Mouse (Mus musculus) liver, embryonic 13.5 days (tissue): ENCODE measurements around the gene Emc7. TPM values are rescaled to one million over a fixed set of nuclear protein-coding genes. Genes with fewer than 3 reads are reported as not detected.

Source experiments
- ATAC-seq: fragments of 200-750 bp; cut with Nextera tagmentation; 2 replicates; pipeline ENCODE4 v1.8.0; 2017; ENCODE audit warnings: low read depth, mild to moderate bottlenecking, moderate number of reproducible peaks, moderate library complexity
- DNase-seq: peaks from one replicate; pipeline ENCODE4 v3.0.0; 2022
- H3K27ac ChIP-seq: fragments of 300-500 bp; sonication (generic); 2 replicates; pipeline ENCODE4 v1.5.1; 2015; ENCODE audit warnings: moderate library complexity, mild to moderate bottlenecking, inconsistent platforms
- H3K27me3 ChIP-seq: fragments of 300-500 bp; sonication (generic); 2 replicates; pipeline ENCODE4 v1.6.1; 2015; ENCODE audit warnings: mild to moderate bottlenecking, inconsistent platforms
- H3K36me3 ChIP-seq: fragments of 300-500 bp; sonication (generic); 2 replicates; pipeline ENCODE4 v1.6.1; 2015; ENCODE audit warnings: mild to moderate bottlenecking, inconsistent platforms
- H3K4me1 ChIP-seq: fragments of 300-500 bp; sonication (generic); replicated peaks from 2 replicates; pipeline ENCODE4 v1.6.1; 2015; ENCODE audit warnings: inconsistent platforms
- H3K4me2 ChIP-seq: fragments of 300-500 bp; sonication (generic); 2 replicates; pipeline ENCODE4 v1.6.1; 2015; ENCODE audit warnings: inconsistent platforms, mild to moderate bottlenecking, moderate library complexity
- H3K4me3 ChIP-seq: fragments of 300-500 bp; sonication (generic); replicated peaks from 2 replicates; pipeline ENCODE4 v1.5.1; 2015; ENCODE audit warnings: mild to moderate bottlenecking, inconsistent platforms
- H3K9ac ChIP-seq: fragments of 300-500 bp; sonication (generic); 2 replicates; pipeline ENCODE4 v1.6.1; 2015; ENCODE audit warnings: mild to moderate bottlenecking, inconsistent platforms
- H3K9me3 ChIP-seq: fragments of 300-500 bp; sonication (generic); replicated peaks from 2 replicates; pipeline ENCODE4 v1.6.1; 2016; ENCODE audit warnings: inconsistent platforms
- WGBS: fragments of 180-500 bp; shearing (Covaris S2); methylation state at CpG from one replicate; pipeline ENCODE4 v1.1.7; 2015; ENCODE audit not compliant: insufficient replicate concordance; 5-methylcytosine and 5-hydroxymethylcytosine counted together
- polyA plus RNA-seq: library from polyadenylated mRNA; unstranded; fragments of >200 nt; fragmentation: Nextera tagmentation; extraction: Ambion mirVana; gene quantifications from 2 replicates; pipeline ENCODE4 v1.2.1, GENCODE M21; 2015

Gene Emc7
- polyA plus RNA-seq, 1 experiment from 2014 or later, result 16.0 TPM

- Histone ChIP-seq H3K4me2 (no peak overlapping the region), H3K27ac (no peak overlapping the region), H3K9ac (no peak overlapping the region), H3K36me3 (no peaks in the 10 kb centered on the region), H3K27me3 (no peaks in the 10 kb centered on the region), H3K4me1 (peaks cover 45% of the 10 kb centered on the region), H3K4me3 (no peak overlapping the region), H3K9me3 (no peaks in the 10 kb centered on the region)
- ATAC-seq, result no peak
- WGBS, result 79% methylated on average over 7 of the region's 7 CpGs
- no peak for DNase-seq
Measured at GRCm38 (mm10) chr2:112497851-112498250, 43.1 kb downstream of the Emc7 start.

- Histone ChIP-seq H3K9me3 (no peaks in the 10 kb centered on the region), H3K4me2 (no peak overlapping the region), H3K9ac (no peak overlapping the region), H3K36me3 (no peaks in the 10 kb centered on the region), H3K27me3 (no peaks in the 10 kb centered on the region), H3K4me3 (no peak overlapping the region), H3K27ac (no peak overlapping the region), H3K4me1 (peaks cover 33% of the 10 kb centered on the region)
- WGBS, result 11% methylated on average over 6 of the region's 6 CpGs
- DNase-seq (peak; percentile 60), ATAC-seq (peak; percentile 93)
Measured at GRCm38 (mm10) chr2:112501209-112501608, 46.4 kb downstream of the Emc7 start.

- DNase-seq, result no peak
- Histone ChIP-seq H3K4me2 (no peak overlapping the region), H3K9me3 (no peaks in the 10 kb centered on the region), H3K27ac (no peak overlapping the region), H3K9ac (no peak overlapping the region), H3K36me3 (no peaks in the 10 kb centered on the region), H3K4me3 (no peak overlapping the region), H3K27me3 (no peaks in the 10 kb centered on the region), H3K4me1 (peaks cover 35% of the 10 kb centered on the region)
- 82% methylated on average over 6 of the region's 6 CpGs for WGBS
- no peak for ATAC-seq
Measured at GRCm38 (mm10) chr2:112503978-112504377, 49.2 kb downstream of the Emc7 start.

- Histone ChIP-seq H3K27ac (no peak overlapping the region), H3K36me3 (no peaks in the 10 kb centered on the region), H3K4me2 (no peak overlapping the region), H3K27me3 (no peaks in the 10 kb centered on the region), H3K4me1 (peaks cover 40% of the 10 kb centered on the region), H3K9ac (no peak overlapping the region), H3K4me3 (no peak overlapping the region), H3K9me3 (no peaks in the 10 kb centered on the region)
- DNase-seq (no peak), ATAC-seq (no peak)
- 74% methylated on average over 5 of the region's 5 CpGs for whole genome bisulfite sequencing
Measured at GRCm38 (mm10) chr2:112506841-112507435, 52.1 kb downstream of the Emc7 start.

GRCm38 (mm10) chr2:112507444-112507843 is 52.6 kb downstream of the Emc7 start:
- Histone ChIP-seq H3K27ac (no peak overlapping the region), H3K36me3 (no peaks in the 10 kb centered on the region), H3K4me2 (no peak overlapping the region), H3K9me3 (no peaks in the 10 kb centered on the region), H3K4me3 (no peak overlapping the region), H3K9ac (no peak overlapping the region), H3K27me3 (no peaks in the 10 kb centered on the region), H3K4me1 (peaks cover 41% of the 10 kb centered on the region)
- no peak for ATAC-seq
- no peak for DNase-seq
- 76% methylated on average over 1 of the region's 1 CpGs for WGBS

GRCm38 (mm10) chr2:112510140-112510539 is 55.3 kb downstream of the Emc7 start:
- Histone ChIP-seq H3K27ac (no peak overlapping the region; the same call in 1 of the 2 replicates), H3K9me3 (no peaks in the 10 kb centered on the region), H3K4me1 (peaks cover 43% of the 10 kb centered on the region), H3K4me2 (peak overlapping the region; percentile 58), H3K9ac (peak overlapping the region; percentile 57), H3K36me3 (no peaks in the 10 kb centered on the region), H3K27me3 (no peaks in the 10 kb centered on the region), H3K4me3 (peak overlapping the region; percentile 25; the same call in 1 of the 2 replicates)
- DNase-seq (peak; percentile 47), ATAC-seq (peak; percentile 98)
- WGBS, result 19% methylated on average over 4 of the region's 4 CpGs

- no peaks in the 10 kb centered on the region for H3K27me3 ChIP-seq
- ATAC-seq (no peak), DNase-seq (no peak)
- no peak overlapping the region for H3K27ac ChIP-seq
- no peaks in the 10 kb centered on the region for H3K36me3 ChIP-seq
- H3K9me3 ChIP-seq, result no peaks in the 10 kb centered on the region
- H3K9ac ChIP-seq, result no peak overlapping the region
- H3K4me2 ChIP-seq, result no peak overlapping the region
- WGBS, result 73% methylated on average over 1 of the region's 1 CpGs
- peaks cover 39% of the 10 kb centered on the region for H3K4me1 ChIP-seq
- no peak overlapping the region for H3K4me3 ChIP-seq
Measured at GRCm38 (mm10) chr2:112513036-112513435, 58.2 kb downstream of the Emc7 start.

GRCm38 (mm10) chr2:112516728-112517127 is 61.9 kb downstream of the Emc7 start:
- Histone ChIP-seq H3K9me3 (no peaks in the 10 kb centered on the region), H3K4me3 (no peak overlapping the region), H3K4me1 (peaks cover 20% of the 10 kb centered on the region; the same call in 1 of the 2 replicates), H3K4me2 (no peak overlapping the region), H3K27me3 (no peaks in the 10 kb centered on the region), H3K27ac (no peak overlapping the region), H3K36me3 (0 out of 2 replicates have a peak, but pooled peaks cover 2% of the 10 kb centered on the region), H3K9ac (no peak overlapping the region)
- 66% methylated on average over 3 of the region's 3 CpGs for WGBS
- no peak for ATAC-seq
- no peak for DNase-seq

- H3K4me3 ChIP-seq, result no peak overlapping the region
- no peaks in the 10 kb centered on the region for H3K9me3 ChIP-seq
- no peak overlapping the region for H3K9ac ChIP-seq
- H3K36me3 ChIP-seq, result 0 out of 2 replicates have a peak, but pooled peaks cover 2% of the 10 kb centered on the region
- H3K4me1 ChIP-seq, result peaks cover 17% of the 10 kb centered on the region; the same call in 1 of the 2 replicates
- ATAC-seq, result no peak
- no peak overlapping the region for H3K27ac ChIP-seq
- DNase-seq, result no peak
- no peaks in the 10 kb centered on the region for H3K27me3 ChIP-seq
- H3K4me2 ChIP-seq, result no peak overlapping the region
- WGBS, result 57% methylated on average over 3 of the region's 3 CpGs
Measured at GRCm38 (mm10) chr2:112517218-112517617, 62.4 kb downstream of the Emc7 start.

GRCm38 (mm10) chr2:112518541-112518940 is 63.7 kb downstream of the Emc7 start:
- 0 out of 2 replicates have a peak, but pooled peaks cover 2% of the 10 kb centered on the region for H3K36me3 ChIP-seq
- no peak for DNase-seq
- H3K9me3 ChIP-seq, result no peaks in the 10 kb centered on the region
- no peak overlapping the region for H3K4me3 ChIP-seq
- H3K27me3 ChIP-seq, result no peaks in the 10 kb centered on the region
- ATAC-seq, result no peak
- no peak overlapping the region for H3K9ac ChIP-seq
- H3K4me1 ChIP-seq, result peaks cover 10% of the 10 kb centered on the region; the same call in 1 of the 2 replicates
- H3K27ac ChIP-seq, result no peak overlapping the region
- no peak overlapping the region for H3K4me2 ChIP-seq

- 0 out of 2 replicates have a peak, but pooled peaks cover 2% of the 10 kb centered on the region for H3K36me3 ChIP-seq
- DNase-seq (no peak), ATAC-seq (peak; percentile 31; the same call in 1 of the 2 replicates)
- H3K27me3 ChIP-seq, result no peaks in the 10 kb centered on the region
- WGBS, result 67% methylated on average over 4 of the region's 4 CpGs
- H3K27ac ChIP-seq, result no peak overlapping the region
- H3K9ac ChIP-seq, result no peak overlapping the region
- H3K9me3 ChIP-seq, result no peaks in the 10 kb centered on the region
- H3K4me3 ChIP-seq, result no peak overlapping the region
- H3K4me2 ChIP-seq, result no peak overlapping the region
- peaks cover 10% of the 10 kb centered on the region; the same call in 1 of the 2 replicates for H3K4me1 ChIP-seq
Measured at GRCm38 (mm10) chr2:112520526-112521482, 66.0 kb downstream of the Emc7 start.
